Mouse (Mus musculus): ENCODE results near the gene Izumo4. TPM values are rescaled to one million over a fixed set of nuclear protein-coding genes. Genes with fewer than 3 reads are reported as not detected.
A peak's percentile ranks its signal among the peaks of the same experiment; 100 is the strongest.

Gene Izumo4
- polyA plus RNA-seq, 2 experiments: 15.9 to 66.1 TPM

DNA sequence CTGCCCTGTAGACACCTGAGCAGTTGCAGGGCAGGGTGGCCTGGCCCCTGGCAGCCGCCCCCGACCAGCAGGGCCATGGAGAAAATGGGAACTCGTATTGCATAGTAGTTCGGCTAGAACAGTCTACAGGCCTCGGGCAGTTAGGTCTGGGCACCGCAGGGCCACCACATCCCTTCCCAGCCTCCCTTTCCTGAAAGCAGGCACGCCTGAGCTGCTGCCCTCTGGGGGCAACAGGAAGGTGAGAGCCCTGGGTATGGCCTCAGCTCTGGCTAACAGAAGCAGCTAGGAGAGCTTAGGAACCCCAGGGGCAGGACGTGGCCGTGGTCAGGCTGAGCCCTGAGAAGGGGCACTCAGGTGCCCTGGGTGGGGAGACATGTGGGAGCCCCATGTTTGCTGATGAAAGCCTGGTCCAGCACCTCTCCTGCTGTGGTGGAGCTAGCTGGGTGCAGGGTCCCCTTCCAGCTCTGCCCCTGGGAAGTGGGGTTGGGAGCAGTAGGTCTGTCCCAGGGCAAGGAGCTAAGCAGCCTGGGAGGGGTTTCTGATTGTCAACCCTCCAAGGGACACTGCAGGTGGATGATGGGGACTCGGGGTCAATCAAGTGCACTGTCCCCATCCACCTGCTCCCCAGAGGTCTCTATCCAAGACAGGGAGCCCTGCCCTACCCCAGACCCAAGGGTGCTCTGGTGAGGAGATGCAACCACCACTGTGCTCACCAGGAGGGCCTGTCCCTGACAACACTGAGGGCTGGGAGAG is 35.8 kb upstream of the Izumo4 start:
- peaks cover 15% of the 10 kb centered on the region for H3K4me1 ChIP-seq (ENCODE audit: control insufficient read depth, insufficient read depth, low read length)
- no peak overlapping the region for H3K4me2 ChIP-seq (replicated peaks; ENCODE audit: low read depth, low read length, severe bottlenecking)
- no peaks in the 10 kb centered on the region for H3K9me3 ChIP-seq (ENCODE audit: control insufficient read depth, low read length)
- H3K9ac ChIP-seq (ENCODE audit: low read depth, low read length, severe bottlenecking): 0 out of 2 replicates have a peak overlapping the region, but pooled peaks have one; percentile 12
- no peak overlapping the region for H3K4me3 ChIP-seq (replicated peaks; ENCODE audit: low read length)
- no peaks in the 10 kb centered on the region for H3K27me3 ChIP-seq (ENCODE audit: control insufficient read depth, insufficient read depth, low read length)
- H3K36me3 ChIP-seq (ENCODE audit: control insufficient read depth, insufficient read depth, low read length): peaks cover 53% of the 10 kb centered on the region
- ATAC-seq (ENCODE audit: low FRiP score, low read depth): no peak
- no peak for TF ChIP-seq POLR2A (IDR thresholded peaks at IDR 0.05; ENCODE audit: borderline replicate concordance, extremely low read depth, insufficient read depth, insufficient read length)
- WGBS: 71% methylated on average over 10 of the region's 10 CpGs
- no peak for DNase-seq (ENCODE audit: low spot score)
- no peak overlapping the region for H3K27ac ChIP-seq (replicated peaks; ENCODE audit: low read depth, low read length)

DNA sequence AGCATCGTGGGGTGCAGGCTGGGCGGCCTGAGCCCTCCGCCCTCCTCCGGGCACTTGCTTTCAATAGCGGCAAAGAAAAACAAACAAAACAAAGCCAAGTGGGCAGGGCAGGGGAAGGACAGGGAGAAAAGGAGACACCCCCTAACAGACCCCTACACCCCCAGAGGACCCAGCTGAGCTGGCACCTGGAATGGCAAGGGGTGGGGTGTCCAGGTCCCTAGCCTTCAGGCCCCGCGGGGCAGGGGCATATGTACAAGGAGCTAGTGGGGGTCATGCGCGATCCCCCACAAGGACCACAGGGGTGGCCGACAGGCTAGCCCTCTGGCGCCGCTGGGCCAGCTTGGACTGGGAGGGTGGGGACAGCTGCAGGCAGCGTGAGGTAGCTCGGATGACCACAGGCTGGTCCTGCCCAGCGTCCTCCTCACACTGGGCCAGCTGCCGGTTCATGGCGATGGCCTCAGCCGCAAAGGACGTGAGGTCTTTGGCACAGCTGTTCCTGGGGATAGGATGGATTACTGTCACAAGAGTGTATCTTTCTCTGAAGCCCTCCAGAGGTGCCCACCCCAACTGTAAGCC is 35.1 kb upstream of the Izumo4 start:
- Histone ChIP-seq H3K27ac (replicated peaks; ENCODE audit: low read depth, low read length) (no peak overlapping the region), H3K36me3 (ENCODE audit: control insufficient read depth, insufficient read depth, low read length) (peaks cover 61% of the 10 kb centered on the region), H3K27me3 (ENCODE audit: control insufficient read depth, insufficient read depth, low read length) (no peaks in the 10 kb centered on the region), H3K9ac (ENCODE audit: low read depth, low read length, severe bottlenecking) (no peak overlapping the region), H3K4me1 (ENCODE audit: control insufficient read depth, insufficient read depth, low read length) (peaks cover 15% of the 10 kb centered on the region), H3K4me2 (replicated peaks; ENCODE audit: low read depth, low read length, severe bottlenecking) (no peak overlapping the region), H3K9me3 (ENCODE audit: control insufficient read depth, low read length) (no peaks in the 10 kb centered on the region), H3K4me3 (replicated peaks; ENCODE audit: low read length) (no peak overlapping the region)
- no peak for TF ChIP-seq POLR2A (IDR thresholded peaks at IDR 0.05; ENCODE audit: borderline replicate concordance, extremely low read depth, insufficient read depth, insufficient read length)
- 78% methylated on average over 17 of the region's 19 CpGs for WGBS
- ATAC-seq (ENCODE audit: low FRiP score, low read depth): peak; percentile 18; the same call in 1 of the 2 replicates
- DNase-seq (ENCODE audit: low spot score): no peak

DNA sequence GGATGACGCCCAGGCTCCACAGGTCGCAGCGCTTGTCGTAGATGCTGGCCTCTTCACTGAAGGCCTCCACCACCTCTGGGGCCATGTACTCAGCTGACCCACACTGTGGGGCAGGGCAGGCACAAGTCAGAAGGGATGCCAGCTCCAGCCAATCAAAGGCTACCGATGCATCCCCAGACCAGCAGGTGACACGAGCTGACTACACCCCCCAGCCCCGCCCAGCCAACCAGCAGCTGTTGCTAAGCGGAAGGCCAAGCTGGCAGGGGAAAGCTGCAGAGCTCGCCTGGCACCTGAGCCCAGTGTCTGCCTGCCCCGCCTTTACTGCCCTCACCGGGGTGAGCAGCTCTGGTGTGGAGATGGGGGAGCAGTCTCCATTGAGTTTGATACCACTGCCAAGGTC is 33.4 kb upstream of the Izumo4 start:
- H3K9ac ChIP-seq (ENCODE audit: low read depth, low read length, severe bottlenecking): no peak overlapping the region
- DNase-seq (ENCODE audit: low spot score) (no peak), ATAC-seq (ENCODE audit: low FRiP score, low read depth) (no peak)
- peaks cover 21% of the 10 kb centered on the region for H3K4me1 ChIP-seq (ENCODE audit: control insufficient read depth, insufficient read depth, low read length)
- H3K36me3 ChIP-seq (ENCODE audit: control insufficient read depth, insufficient read depth, low read length): peaks cover 77% of the 10 kb centered on the region
- H3K27me3 ChIP-seq (ENCODE audit: control insufficient read depth, insufficient read depth, low read length): no peaks in the 10 kb centered on the region
- no peak overlapping the region for H3K4me2 ChIP-seq (replicated peaks; ENCODE audit: low read depth, low read length, severe bottlenecking)
- no peak for TF ChIP-seq POLR2A (IDR thresholded peaks at IDR 0.05; ENCODE audit: borderline replicate concordance, extremely low read depth, insufficient read depth, insufficient read length)
- H3K27ac ChIP-seq (replicated peaks; ENCODE audit: low read depth, low read length): no peak overlapping the region
- no peak overlapping the region for H3K4me3 ChIP-seq (replicated peaks; ENCODE audit: low read length)
- WGBS: 84% methylated on average over 11 of the region's 11 CpGs
- no peaks in the 10 kb centered on the region for H3K9me3 ChIP-seq (ENCODE audit: control insufficient read depth, low read length)

DNA sequence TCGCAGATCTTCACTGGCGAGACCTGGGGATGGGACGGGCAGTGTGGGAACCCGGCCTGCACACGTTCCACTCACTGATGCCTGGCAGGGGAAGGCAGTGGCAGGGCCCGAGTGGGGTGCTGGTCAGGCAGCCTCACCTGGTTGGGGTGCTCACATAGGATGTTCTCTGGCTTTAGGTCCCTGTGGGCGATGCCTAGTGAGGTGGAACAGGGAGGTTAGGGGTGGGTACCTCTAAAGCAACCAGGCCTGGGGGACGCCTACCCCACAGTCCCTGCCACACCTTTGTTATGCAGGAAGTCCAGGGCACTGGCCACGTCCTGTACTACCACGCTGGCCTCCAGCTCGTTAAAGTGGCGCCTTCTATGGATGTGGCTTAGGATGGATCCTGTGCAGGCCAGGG is 33.0 kb upstream of the Izumo4 start:
- no peak overlapping the region for H3K9ac ChIP-seq (ENCODE audit: low read depth, low read length, severe bottlenecking)
- no peak for ATAC-seq (ENCODE audit: low FRiP score, low read depth)
- peaks cover 25% of the 10 kb centered on the region for H3K4me1 ChIP-seq (ENCODE audit: control insufficient read depth, insufficient read depth, low read length)

DNA sequence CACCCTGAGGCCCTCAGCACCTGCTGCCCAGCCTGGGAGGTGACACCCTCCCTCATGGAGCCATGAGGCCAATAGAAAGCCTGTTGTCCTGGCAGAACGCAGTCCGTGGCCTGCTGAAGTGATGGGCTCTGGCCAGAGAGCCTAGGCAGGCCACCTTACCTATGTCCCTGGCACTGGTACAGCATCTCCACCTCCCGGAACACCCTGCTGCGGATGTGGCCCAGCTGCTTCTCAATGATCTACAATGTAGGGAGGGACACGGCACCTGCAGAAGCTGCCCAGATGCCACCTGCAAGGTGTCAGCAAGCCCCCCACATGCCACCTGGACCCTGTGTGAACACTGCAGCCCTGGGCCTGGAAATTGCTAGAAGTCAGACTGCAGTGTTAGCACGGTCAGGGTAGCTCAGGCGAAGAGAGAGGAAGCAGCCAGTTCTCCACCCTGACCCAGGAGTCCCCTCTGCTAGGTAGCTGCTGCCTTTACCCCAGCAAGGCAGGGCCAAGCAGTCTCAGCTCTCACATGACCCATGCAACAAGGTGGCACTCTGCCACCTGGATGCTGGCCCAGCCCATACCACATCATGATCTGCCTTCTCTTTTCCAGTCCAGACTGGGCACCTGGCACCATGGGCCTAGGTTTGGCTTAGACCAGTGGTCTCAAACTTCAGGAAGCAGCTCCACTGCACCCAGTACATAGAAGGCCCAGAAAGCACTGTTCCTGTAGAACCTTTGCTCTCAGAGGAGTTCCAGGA is 32.1 kb upstream of the Izumo4 start:
- no peaks in the 10 kb centered on the region for H3K27me3 ChIP-seq (ENCODE audit: control insufficient read depth, insufficient read depth, low read length)
- DNase-seq (ENCODE audit: low spot score): no peak
- ATAC-seq (ENCODE audit: low FRiP score, low read depth): no peak
- H3K36me3 ChIP-seq (ENCODE audit: control insufficient read depth, insufficient read depth, low read length): peaks cover 83% of the 10 kb centered on the region
- H3K4me1 ChIP-seq (ENCODE audit: control insufficient read depth, insufficient read depth, low read length): peaks cover 26% of the 10 kb centered on the region
- 95% methylated on average over 7 of the region's 7 CpGs for WGBS
- no peak for TF ChIP-seq POLR2A (IDR thresholded peaks at IDR 0.05; ENCODE audit: borderline replicate concordance, extremely low read depth, insufficient read depth, insufficient read length)
- H3K4me2 ChIP-seq (replicated peaks; ENCODE audit: low read depth, low read length, severe bottlenecking): no peak overlapping the region
- H3K27ac ChIP-seq (replicated peaks; ENCODE audit: low read depth, low read length): no peak overlapping the region
- H3K4me3 ChIP-seq (replicated peaks; ENCODE audit: low read length): no peak overlapping the region
- H3K9me3 ChIP-seq (ENCODE audit: control insufficient read depth, low read length): no peaks in the 10 kb centered on the region
- H3K9ac ChIP-seq (ENCODE audit: low read depth, low read length, severe bottlenecking): no peak overlapping the region

More for the DNA sequence above, 33.0 kb upstream of the Izumo4 start:
- 86% methylated on average over 12 of the region's 12 CpGs for WGBS
- H3K36me3 ChIP-seq (ENCODE audit: control insufficient read depth, insufficient read depth, low read length): peaks cover 81% of the 10 kb centered on the region
- no peak for TF ChIP-seq POLR2A (IDR thresholded peaks at IDR 0.05; ENCODE audit: borderline replicate concordance, extremely low read depth, insufficient read depth, insufficient read length)
- no peak for DNase-seq (ENCODE audit: low spot score)
- H3K9me3 ChIP-seq (ENCODE audit: control insufficient read depth, low read length): no peaks in the 10 kb centered on the region
- H3K27me3 ChIP-seq (ENCODE audit: control insufficient read depth, insufficient read depth, low read length): no peaks in the 10 kb centered on the region
- no peak overlapping the region for H3K4me2 ChIP-seq (replicated peaks; ENCODE audit: low read depth, low read length, severe bottlenecking)
- no peak overlapping the region for H3K4me3 ChIP-seq (replicated peaks; ENCODE audit: low read length)
- H3K27ac ChIP-seq (replicated peaks; ENCODE audit: low read depth, low read length): no peak overlapping the region
